Mouse (Mus musculus): ENCODE data around the gene Olfr196. TPM values are rescaled to one million over a fixed set of nuclear protein-coding genes. Genes with fewer than 3 reads are reported as not detected.
"Not testable (repeated sequence)": the region's sequence is repeated elsewhere in the genome, so short reads cannot be mapped to it uniquely, and the experiment has no call there.

The Olfr196 gene
- polyA plus RNA-seq (2014; fragmentation: Nextera tagmentation; extraction: Ambion mirVana) = not detected in 2 replicates

DNA sequence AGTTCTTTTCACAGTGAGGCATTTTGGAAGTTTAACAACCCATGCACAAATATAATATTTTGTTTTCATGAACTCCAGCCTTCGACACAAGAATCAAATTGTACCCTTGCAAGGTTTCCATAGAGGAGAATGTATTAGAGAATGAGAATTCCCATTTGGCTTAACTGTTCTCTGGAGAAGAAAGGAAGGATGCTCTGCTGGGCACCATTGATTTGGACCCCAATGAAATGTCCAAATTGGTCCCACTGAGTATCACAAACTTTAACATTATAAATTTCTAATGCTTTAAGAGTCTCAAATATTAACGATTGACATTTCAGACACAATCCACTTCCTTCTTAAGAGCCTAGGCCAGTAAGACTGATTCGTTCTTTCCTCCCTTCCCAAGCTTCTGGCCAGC, at the start of gene Olfr196:
Gene Olfr196 (minus strand): TSS at position 101 of the 400 bp plus-strand sequence.
- H3K27me3 ChIP-seq (replicated peaks; ENCODE audit: control insufficient read depth, insufficient read depth, low read length) = no peaks in the 10 kb centered on the region
- ATAC-seq (ENCODE audit: low read depth) (no peak), DNase-seq (ENCODE audit: low spot score) (no peak)
- no peak within 1 kb of the TSS for H3K27ac ChIP-seq (replicated peaks; ENCODE audit: low read depth, low read length)
- WGBS = 66% methylated on average over 3 of the region's 3 CpGs
- H3K4me3 ChIP-seq (ENCODE audit: low read depth, low read length) = no peak within 1 kb of the TSS
- no peaks in the 10 kb centered on the region for H3K36me3 ChIP-seq (ENCODE audit: control insufficient read depth, insufficient read depth, low read length)
- H3K9me3 ChIP-seq (ENCODE audit: control insufficient read depth, low read length) = no peaks in the 10 kb centered on the region
- no peak within 1 kb of the TSS for H3K4me2 ChIP-seq (ENCODE audit: low read depth, low read length)
- no peak within 1 kb of the TSS for H3K9ac ChIP-seq (ENCODE audit: low read depth, low read length)
- no peaks in the 10 kb centered on the region for H3K4me1 ChIP-seq (ENCODE audit: control insufficient read depth, insufficient read depth, low read length)

DNA sequence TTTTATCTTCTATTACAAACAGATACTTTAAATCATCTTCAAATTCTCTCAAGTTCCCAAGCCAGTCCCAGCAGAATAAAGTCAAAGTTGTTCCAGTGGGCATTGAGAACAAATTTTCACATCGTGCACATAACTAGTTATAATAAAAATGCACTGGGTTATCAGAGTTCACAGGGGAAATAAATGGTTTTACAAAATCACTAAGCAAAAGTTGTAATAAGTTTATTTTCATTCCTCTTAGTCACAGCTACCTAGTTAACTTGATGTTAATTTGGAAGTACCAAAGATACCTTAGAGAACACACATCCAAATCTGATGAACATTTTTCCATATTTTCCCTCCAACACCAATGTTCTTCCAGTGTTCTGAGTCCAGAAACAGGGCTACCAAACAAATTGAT, 49.4 kb upstream of the Olfr196 start, which contains the start of gene Olfr199:
Gene Olfr199 (minus strand): TSS at position 101 of the 400 bp plus-strand sequence.
- H3K4me2 ChIP-seq (ENCODE audit: low read depth, low read length); DNase-seq (ENCODE audit: low spot score); H3K27me3 ChIP-seq (replicated peaks; ENCODE audit: control insufficient read depth, insufficient read depth, low read length); H3K9me3 ChIP-seq (ENCODE audit: control insufficient read depth, low read length); H3K27ac ChIP-seq (replicated peaks; ENCODE audit: low read depth, low read length); H3K9ac ChIP-seq (ENCODE audit: low read depth, low read length); ATAC-seq (ENCODE audit: low read depth); H3K4me1 ChIP-seq (ENCODE audit: control insufficient read depth, insufficient read depth, low read length); H3K4me3 ChIP-seq (ENCODE audit: low read depth, low read length); H3K36me3 ChIP-seq (ENCODE audit: control insufficient read depth, insufficient read depth, low read length): not testable (repeated sequence)
- WGBS = 75% methylated on average over 1 of the region's 1 CpGs

DNA sequence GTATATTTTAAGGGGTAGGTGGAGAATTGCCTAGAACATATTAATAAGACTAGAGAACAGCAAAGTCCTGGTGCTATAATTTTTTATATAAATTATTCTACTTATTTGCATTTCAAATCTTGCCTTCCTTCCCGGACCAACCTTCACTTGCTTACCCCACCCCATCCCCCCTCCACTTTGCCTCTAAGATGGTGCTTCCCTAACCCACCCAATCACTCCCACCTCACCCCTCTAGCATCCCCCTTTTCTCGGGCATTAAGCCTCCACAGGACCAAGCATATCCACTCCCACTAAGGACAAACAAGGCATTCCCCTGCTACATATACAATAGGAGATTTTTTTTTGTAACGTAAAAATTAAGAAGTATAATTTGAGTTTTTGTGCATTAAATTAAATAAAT, 47.6 kb upstream of the Olfr196 start:
- not testable (repeated sequence) for H3K9me3 ChIP-seq (ENCODE audit: control insufficient read depth, low read length); ATAC-seq (ENCODE audit: low read depth); H3K27ac ChIP-seq (replicated peaks; ENCODE audit: low read depth, low read length); H3K4me3 ChIP-seq (ENCODE audit: low read depth, low read length); H3K9ac ChIP-seq (ENCODE audit: low read depth, low read length); H3K4me1 ChIP-seq (ENCODE audit: control insufficient read depth, insufficient read depth, low read length); DNase-seq (ENCODE audit: low spot score); H3K27me3 ChIP-seq (replicated peaks; ENCODE audit: control insufficient read depth, insufficient read depth, low read length); H3K4me2 ChIP-seq (ENCODE audit: low read depth, low read length); H3K36me3 ChIP-seq (ENCODE audit: control insufficient read depth, insufficient read depth, low read length)
- WGBS = 80% methylated on average over 3 of the region's 3 CpGs

DNA sequence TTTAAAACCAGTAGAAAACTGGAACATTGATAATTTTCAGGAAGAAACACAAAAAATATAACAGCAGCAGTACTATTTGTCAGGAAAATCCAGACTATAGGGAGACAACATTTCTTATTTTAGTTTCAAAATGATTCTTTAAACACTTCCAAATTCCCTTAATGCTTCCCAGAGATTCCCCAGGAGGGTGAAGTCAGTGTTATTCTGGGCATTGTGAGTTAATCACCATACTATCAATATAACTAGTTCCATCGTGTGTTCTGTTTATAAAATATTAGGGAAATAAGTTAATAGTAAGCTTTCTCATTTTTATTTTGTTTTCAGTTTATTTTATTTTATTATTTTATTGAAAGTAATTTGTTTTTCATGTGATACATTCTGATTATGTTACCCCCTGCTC, 33.2 kb upstream of the Olfr196 start, which contains the start of gene Olfr198:
Gene Olfr198 (minus strand): TSS at position 101 of the 400 bp plus-strand sequence.
- not testable (repeated sequence) for H3K4me2 ChIP-seq (ENCODE audit: low read depth, low read length)

DNA sequence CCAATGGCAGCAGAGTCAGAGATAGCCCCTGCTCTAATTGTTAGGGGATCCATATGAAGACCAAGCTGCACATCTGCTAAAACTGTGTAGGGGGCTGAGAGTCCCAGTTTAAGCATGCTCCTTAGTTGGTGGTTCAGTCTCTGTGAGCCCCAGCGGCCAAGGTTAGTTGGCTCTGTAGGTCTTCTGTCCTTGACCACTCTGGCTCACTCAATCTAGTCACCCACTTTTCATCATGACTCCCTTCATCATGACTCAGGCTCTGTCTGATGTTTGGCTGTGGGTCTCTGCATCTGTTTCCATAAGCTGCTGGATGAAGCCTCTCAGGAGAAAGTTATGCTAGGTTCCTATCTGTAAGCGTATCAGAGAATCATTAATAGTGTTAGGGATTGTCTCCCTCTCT, 18.3 kb downstream of the Olfr196 start:
- DNase-seq (ENCODE audit: low spot score) (no peak), ATAC-seq (ENCODE audit: low read depth) (no peak)
- Histone ChIP-seq H3K9ac (ENCODE audit: low read depth, low read length) (no peak overlapping the region), H3K4me2 (ENCODE audit: low read depth, low read length) (no peak overlapping the region), H3K9me3 (ENCODE audit: control insufficient read depth, low read length) (no peaks in the 10 kb centered on the region), H3K27me3 (replicated peaks; ENCODE audit: control insufficient read depth, insufficient read depth, low read length) (no peaks in the 10 kb centered on the region), H3K36me3 (ENCODE audit: control insufficient read depth, insufficient read depth, low read length) (no peaks in the 10 kb centered on the region), H3K27ac (replicated peaks; ENCODE audit: low read depth, low read length) (no peak overlapping the region), H3K4me1 (ENCODE audit: control insufficient read depth, insufficient read depth, low read length) (no peaks in the 10 kb centered on the region), H3K4me3 (ENCODE audit: low read depth, low read length) (no peak overlapping the region)
- WGBS = 77% methylated on average over 2 of the region's 2 CpGs

More for the DNA sequence above, 33.2 kb upstream of the Olfr196 start, which contains the start of gene Olfr198:
- DNase-seq (ENCODE audit: low spot score); H3K9ac ChIP-seq (ENCODE audit: low read depth, low read length); H3K36me3 ChIP-seq (ENCODE audit: control insufficient read depth, insufficient read depth, low read length); H3K4me1 ChIP-seq (ENCODE audit: control insufficient read depth, insufficient read depth, low read length); H3K27me3 ChIP-seq (replicated peaks; ENCODE audit: control insufficient read depth, insufficient read depth, low read length); H3K27ac ChIP-seq (replicated peaks; ENCODE audit: low read depth, low read length); ATAC-seq (ENCODE audit: low read depth); H3K9me3 ChIP-seq (ENCODE audit: control insufficient read depth, low read length); H3K4me3 ChIP-seq (ENCODE audit: low read depth, low read length): not testable (repeated sequence)
- 65% methylated on average over 1 of the region's 1 CpGs for WGBS

DNA sequence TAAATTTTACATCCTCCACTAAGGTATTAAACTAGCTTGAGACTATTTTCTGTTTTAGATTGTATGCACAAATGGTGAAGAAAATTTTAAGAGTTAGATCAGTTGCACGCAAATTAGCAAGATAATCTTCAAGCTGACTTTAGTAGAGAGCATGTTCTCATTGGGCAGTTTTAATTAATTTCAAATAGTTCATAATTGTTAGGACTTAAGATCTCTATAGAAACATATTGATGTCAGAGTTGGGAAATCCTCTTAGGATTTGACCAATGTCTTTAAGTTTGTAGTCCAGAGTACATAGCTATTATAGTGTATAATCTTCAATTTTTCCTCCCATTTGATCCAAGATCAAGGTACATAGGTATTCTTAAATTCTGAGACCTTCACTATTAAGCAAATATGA, 23.5 kb downstream of the Olfr196 start, which contains the start of gene Olfr195:
Gene Olfr195 (plus strand): TSS at position 301 of the 400 bp plus-strand sequence.
- WGBS = 82% methylated on average over 1 of the region's 1 CpGs
- no peaks in the 10 kb centered on the region for H3K36me3 ChIP-seq (ENCODE audit: control insufficient read depth, insufficient read depth, low read length)
- no peak within 1 kb of the TSS for H3K27ac ChIP-seq (replicated peaks; ENCODE audit: low read depth, low read length)
- DNase-seq (ENCODE audit: low spot score) (no peak), ATAC-seq (ENCODE audit: low read depth) (no peak)
- no peak within 1 kb of the TSS for H3K9ac ChIP-seq (ENCODE audit: low read depth, low read length)
- H3K9me3 ChIP-seq (ENCODE audit: control insufficient read depth, low read length) = no peaks in the 10 kb centered on the region
- no peak within 1 kb of the TSS for H3K4me2 ChIP-seq (ENCODE audit: low read depth, low read length)
- H3K4me3 ChIP-seq (ENCODE audit: low read depth, low read length) = no peak within 1 kb of the TSS
- H3K27me3 ChIP-seq (replicated peaks; ENCODE audit: control insufficient read depth, insufficient read depth, low read length) = no peaks in the 10 kb centered on the region
- H3K4me1 ChIP-seq (ENCODE audit: control insufficient read depth, insufficient read depth, low read length) = no peaks in the 10 kb centered on the region

DNA sequence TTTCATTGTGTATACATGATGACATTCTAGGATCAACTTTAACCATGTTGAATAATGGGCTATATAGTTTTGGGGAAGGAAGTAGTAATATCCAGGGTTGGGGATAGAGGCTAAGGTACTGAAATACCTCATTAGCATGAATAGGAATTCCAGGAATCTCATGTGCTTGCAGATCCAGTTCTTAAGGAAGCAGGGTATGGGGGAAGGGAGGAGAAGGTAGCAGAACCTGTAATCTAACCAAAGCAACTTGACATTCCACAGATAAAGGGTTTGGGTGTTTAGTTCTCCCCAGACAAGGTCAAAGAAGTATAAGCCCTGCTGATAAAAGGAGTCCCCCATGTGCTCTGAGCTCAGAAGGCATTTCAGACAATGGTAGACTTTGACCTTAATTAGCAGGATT, 29.1 kb downstream of the Olfr196 start:
- Histone ChIP-seq H3K4me3 (ENCODE audit: low read depth, low read length) (no peak overlapping the region), H3K9ac (ENCODE audit: low read depth, low read length) (no peak overlapping the region), H3K27me3 (replicated peaks; ENCODE audit: control insufficient read depth, insufficient read depth, low read length) (no peaks in the 10 kb centered on the region), H3K27ac (replicated peaks; ENCODE audit: low read depth, low read length) (no peak overlapping the region), H3K4me1 (ENCODE audit: control insufficient read depth, insufficient read depth, low read length) (no peaks in the 10 kb centered on the region), H3K9me3 (ENCODE audit: control insufficient read depth, low read length) (no peaks in the 10 kb centered on the region), H3K4me2 (ENCODE audit: low read depth, low read length) (no peak overlapping the region), H3K36me3 (ENCODE audit: control insufficient read depth, insufficient read depth, low read length) (no peaks in the 10 kb centered on the region)
- DNase-seq (ENCODE audit: low spot score) (no peak), ATAC-seq (ENCODE audit: low read depth) (no peak)

DNA sequence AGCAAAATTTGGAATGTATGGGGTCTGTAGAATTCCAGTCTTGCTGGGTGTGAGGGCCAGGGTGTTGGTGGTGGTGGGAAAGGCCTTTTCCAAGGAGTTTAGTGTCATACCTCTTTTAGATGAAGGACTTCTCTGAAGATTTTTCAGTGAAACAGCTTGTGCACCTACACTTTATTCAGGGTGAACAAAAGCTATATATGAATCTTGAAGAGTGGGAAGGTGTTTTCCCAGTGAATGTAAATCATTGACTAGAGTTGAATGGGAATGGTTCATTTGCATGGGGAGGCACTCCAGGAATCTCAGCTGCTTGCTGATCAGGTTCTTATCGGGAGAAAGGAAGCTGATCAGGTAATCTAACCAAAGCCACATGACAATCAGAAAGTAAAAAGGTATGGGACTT, 39.5 kb downstream of the Olfr196 start:
- WGBS = 93% methylated on average over 1 of the region's 1 CpGs
- Histone ChIP-seq H3K36me3 (ENCODE audit: control insufficient read depth, insufficient read depth, low read length) (no peaks in the 10 kb centered on the region), H3K27ac (replicated peaks; ENCODE audit: low read depth, low read length) (no peak overlapping the region), H3K9ac (ENCODE audit: low read depth, low read length) (no peak overlapping the region), H3K4me1 (ENCODE audit: control insufficient read depth, insufficient read depth, low read length) (no peaks in the 10 kb centered on the region), H3K9me3 (ENCODE audit: control insufficient read depth, low read length) (no peaks in the 10 kb centered on the region), H3K4me2 (ENCODE audit: low read depth, low read length) (no peak overlapping the region), H3K27me3 (replicated peaks; ENCODE audit: control insufficient read depth, insufficient read depth, low read length) (no peaks in the 10 kb centered on the region), H3K4me3 (ENCODE audit: low read depth, low read length) (no peak overlapping the region)
- DNase-seq (ENCODE audit: low spot score) (no peak), ATAC-seq (ENCODE audit: low read depth) (no peak)

DNA sequence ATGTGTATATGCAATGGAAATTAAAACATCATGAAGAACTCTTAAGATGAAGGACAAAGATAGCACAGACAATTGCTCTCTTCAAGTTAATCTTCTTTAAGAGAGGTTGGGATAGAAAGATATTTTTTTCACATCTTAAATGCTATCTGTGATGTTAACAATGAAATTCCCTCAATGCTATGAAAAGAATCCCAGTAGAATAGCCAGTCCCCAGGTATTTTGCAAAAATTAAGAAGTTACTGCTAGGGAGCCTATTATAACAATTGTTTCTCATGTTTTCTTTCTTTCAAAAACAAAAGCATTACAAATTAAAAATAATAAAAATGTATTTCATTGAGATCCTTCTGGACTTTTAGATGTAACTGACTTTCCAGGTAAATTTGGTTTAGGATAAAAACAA, 49.3 kb downstream of the Olfr196 start, which contains the start of gene Olfr194:
Gene Olfr194 (minus strand): TSS at position 101 of the 400 bp plus-strand sequence.
- H3K4me2 ChIP-seq (ENCODE audit: low read depth, low read length) = no peak within 1 kb of the TSS
- no peak within 1 kb of the TSS for H3K27ac ChIP-seq (replicated peaks; ENCODE audit: low read depth, low read length)
- H3K4me1 ChIP-seq (ENCODE audit: control insufficient read depth, insufficient read depth, low read length) = no peaks in the 10 kb centered on the region
- DNase-seq (ENCODE audit: low spot score) (no peak), ATAC-seq (ENCODE audit: low read depth) (no peak)
- no peaks in the 10 kb centered on the region for H3K36me3 ChIP-seq (ENCODE audit: control insufficient read depth, insufficient read depth, low read length)
- no peak within 1 kb of the TSS for H3K9ac ChIP-seq (ENCODE audit: low read depth, low read length)
- 0 out of 2 replicates have a peak, but pooled peaks cover 2% of the 10 kb centered on the region for H3K9me3 ChIP-seq (ENCODE audit: control insufficient read depth, low read length)
- no peak within 1 kb of the TSS for H3K4me3 ChIP-seq (ENCODE audit: low read depth, low read length)
- H3K27me3 ChIP-seq (replicated peaks; ENCODE audit: control insufficient read depth, insufficient read depth, low read length) = no peaks in the 10 kb centered on the region

Measured in embryonic facial prominence, embryonic 14.5 days (tissue).